Mouse (Mus musculus) spleen, adult 12 weeks (tissue): Measurements from ENCODE around the gene Ccdc121.
"Not testable (repeated sequence)": the region's sequence is repeated elsewhere in the genome, so short reads cannot be mapped to it uniquely, and the experiment has no call there.

ENCODE experiments used
- DNase-seq: peaks from one replicate; pipeline ENCODE4 v3.0.0; 2022; ENCODE audit warnings: low spot score

The Ccdc121 gene

GRCm38 (mm10) chr1:181510855-181511254, 396 bp downstream of the Ccdc121 start:
- not testable (repeated sequence) for DNase-seq

- no peak for DNase-seq
These were observed 5.9 kb downstream of the Ccdc121 start for GRCm38 (mm10) chr1:181505367-181505766.

- no peak for DNase-seq
These were observed 7.8 kb downstream of the Ccdc121 start for GRCm38 (mm10) chr1:181503471-181503870.

- no peak for DNase-seq
These were observed 26.6 kb downstream of the Ccdc121 start for GRCm38 (mm10) chr1:181484696-181485095.

GRCm38 (mm10) chr1:181476557-181476956, 34.7 kb downstream of the Ccdc121 start:
- no peak for DNase-seq

GRCm38 (mm10) chr1:181476141-181476540, 35.1 kb downstream of the Ccdc121 start:
- DNase-seq: no peak

- DNase-seq: no peak
These were observed 41.8 kb downstream of the Ccdc121 start for GRCm38 (mm10) chr1:181469415-181469814.

- DNase-seq: no peak
These were observed 44.0 kb downstream of the Ccdc121 start for GRCm38 (mm10) chr1:181467321-181467670.

GRCm38 (mm10) chr1:181466601-181467320, 44.5 kb downstream of the Ccdc121 start:
- DNase-seq: no peak

GRCm38 (mm10) chr1:181466040-181466439, 45.2 kb downstream of the Ccdc121 start:
- DNase-seq: no peak

GRCm38 (mm10) chr1:181465027-181465426, 46.2 kb downstream of the Ccdc121 start:
- no peak for DNase-seq

GRCm38 (mm10) chr1:181462906-181463179, 48.4 kb downstream of the Ccdc121 start:
- DNase-seq: no peak

GRCm38 (mm10) chr1:181462051-181462905, 49.0 kb downstream of the Ccdc121 start:
- DNase-seq: no peak

- no peak for DNase-seq
These were observed 49.8 kb downstream of the Ccdc121 start for GRCm38 (mm10) chr1:181461484-181461883.

- no peak for DNase-seq
These were observed 51.0 kb downstream of the Ccdc121 start for GRCm38 (mm10) chr1:181460283-181460682.
